Mouse (Mus musculus): ENCODE results near the gene Ep400.

DNA sequence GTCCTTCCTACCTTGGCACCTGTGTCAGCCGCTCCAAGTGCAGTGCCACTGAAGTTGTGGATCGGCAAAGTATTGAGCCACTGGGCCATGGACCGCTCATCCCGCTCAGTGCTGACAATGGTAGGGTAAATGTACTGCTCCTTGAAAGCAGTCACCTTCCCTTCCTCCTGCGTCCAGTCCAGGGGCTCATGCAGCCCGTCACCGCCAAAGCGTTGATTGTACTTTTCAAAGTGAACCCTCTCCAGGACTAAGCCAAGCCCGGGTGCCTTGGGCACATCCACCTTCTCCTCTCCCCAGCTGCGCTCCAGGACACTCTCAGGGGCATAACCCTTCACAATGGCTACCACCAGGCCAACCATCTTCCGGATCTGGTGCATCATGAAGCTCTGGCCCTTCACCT is 4.0 kb upstream of the Ep400 start:
- no peak for TF ChIP-seq CTCF (IDR thresholded peaks at IDR 0.05)
- TF ChIP-seq POLR2A (IDR thresholded peaks at IDR 0.05; ENCODE audit: insufficient read depth, low read depth, low read length): no peak

Data from heart, adult 2 months (tissue).